ENCODE assay signal across 28 mouse cellular contexts in genomic region chr19:5668372-5668771, GRCm38 (mm10). TPM values are rescaled to one million over a fixed set of nuclear protein-coding genes. Genes with fewer than 3 reads are reported as not detected.
DNase-seq lines count a peak whose midpoint lies in the region; ATAC-seq lines count a peak whose summit lies in the region.
"Had no signal": no experiment of that assay in that cellular context is flagged by ENCODE, and none has a peak within 500 bp of the region (broad histone marks: within the 10 kb centered on the region; RNA-seq: fewer than 3 reads in every experiment).

No protein-coding gene starts in this region.

- H3K4me3 ChIP-seq in liver, embryonic 13.5 days (replicated peaks): no peak overlapping the region
- H3K4me3 ChIP-seq in liver, embryonic 11.5 days (ENCODE audit: low read depth, low read length): no peak overlapping the region
- H3K4me3 ChIP-seq in liver, embryonic 16.5 days (ENCODE audit: low read depth, low read length): no peak overlapping the region
- H3K4me3 ChIP-seq: embryonic facial prominence, embryonic 12.5 days; erythroblast, embryonic 14.5 days; forebrain, embryonic 12.5 days; forebrain, embryonic 15.5 days; heart, adult 2 months; heart, embryonic 10.5 days; heart, embryonic 13.5 days had no signal

- H3K4me2 ChIP-seq in liver, embryonic 13.5 days: no peak overlapping the region
- no peak overlapping the region for H3K4me2 ChIP-seq in liver, embryonic 11.5 days
- no peak overlapping the region for H3K4me2 ChIP-seq in liver, embryonic 16.5 days (ENCODE audit: low read depth, low read length)
- H3K4me2 ChIP-seq: embryonic facial prominence, embryonic 12.5 days; forebrain, embryonic 12.5 days; forebrain, embryonic 15.5 days; heart, embryonic 13.5 days; hindbrain, embryonic 14.5 days had no signal

- no peak for ATAC-seq in liver, embryonic 13.5 days (ENCODE audit: low read depth)
- ATAC-seq in liver, embryonic 11.5 days (replicated peaks; ENCODE audit: low FRiP score): no peak
- no peak for ATAC-seq in liver, embryonic 16.5 days (ENCODE audit: low read depth)
- ATAC-seq: CD4-positive, CD25-positive, alpha-beta regulatory T cell, adult 4 months; forebrain, embryonic 15.5 days; hindbrain, postnatal 0 days; inflammation-experienced regulatory T-cells, adult 6 months; intestine, embryonic 16.5 days had no signal

- DNase-seq in adrenal gland, postnatal 14 days: peak; percentile 58
- DNase-seq in adrenal gland, adult 8-10 months: no peak
- DNase-seq in liver, embryonic 13.5 days: no peak
- DNase-seq in liver, embryonic 11.5 days (ENCODE audit: low spot score): no peak
- peak; percentile 37 to 56 for DNase-seq in adrenal gland, postnatal 36 days
- no peak for DNase-seq in frontal cortex, postnatal 25 days (ENCODE audit: low spot score in 2 of 2)
- DNase-seq: cerebellum, adult 18-20 months; cerebellum, adult 9-10 months; cerebellum, postnatal 14 days; gastrocnemius, postnatal 10 days; gastrocnemius, postnatal 36 days; heart, adult 2 months; heart, postnatal 14 days; heart, postnatal 4 days had no signal

- H3K9ac ChIP-seq in liver, embryonic 13.5 days: peak overlapping the region; percentile 23; the same call in 1 of the 2 replicates
- no peak overlapping the region for H3K9ac ChIP-seq in liver, embryonic 11.5 days (ENCODE audit: low read depth, low read length)
- no peak overlapping the region for H3K9ac ChIP-seq in liver, embryonic 16.5 days (ENCODE audit: low read depth, low read length)
- H3K9ac ChIP-seq: embryonic facial prominence, embryonic 12.5 days; forebrain, embryonic 12.5 days; forebrain, embryonic 15.5 days; heart, embryonic 13.5 days; hindbrain, embryonic 14.5 days had no signal

- no peaks in the 10 kb centered on the region for H3K27me3 ChIP-seq in liver, embryonic 13.5 days
- H3K27me3 ChIP-seq in liver, embryonic 11.5 days (replicated peaks; ENCODE audit: control insufficient read depth, insufficient read depth, low read length): no peaks in the 10 kb centered on the region
- no peaks in the 10 kb centered on the region for H3K27me3 ChIP-seq in liver, embryonic 16.5 days (ENCODE audit: control insufficient read depth, insufficient read depth, low read depth, low read length)
- H3K27me3 ChIP-seq: embryonic facial prominence, embryonic 12.5 days; forebrain, embryonic 12.5 days; forebrain, embryonic 15.5 days; heart, embryonic 13.5 days had no signal

- peaks cover 55% of the 10 kb centered on the region for H3K4me1 ChIP-seq in liver, embryonic 13.5 days (replicated peaks)
- peaks cover 29% of the 10 kb centered on the region for H3K4me1 ChIP-seq in liver, embryonic 11.5 days (replicated peaks; ENCODE audit: control insufficient read depth, insufficient read depth, low read length)
- peaks cover 34% of the 10 kb centered on the region for H3K4me1 ChIP-seq in liver, embryonic 16.5 days (ENCODE audit: control insufficient read depth, low read depth, low read length)
- H3K4me1 ChIP-seq: embryonic facial prominence, embryonic 12.5 days had no signal

- H3K27ac ChIP-seq in liver, embryonic 13.5 days: peak overlapping the region; percentile 70
- H3K27ac ChIP-seq in liver, embryonic 11.5 days (ENCODE audit: low read depth, low read length): no peak overlapping the region
- H3K27ac ChIP-seq in liver, embryonic 16.5 days (ENCODE audit: low read length): peak overlapping the region; percentile 43; the same call in 1 of the 2 replicates
- H3K27ac ChIP-seq: embryonic facial prominence, embryonic 12.5 days; forebrain, embryonic 12.5 days; forebrain, embryonic 15.5 days; heart, adult 2 months; heart, embryonic 10.5 days; heart, embryonic 13.5 days; hindbrain, embryonic 14.5 days; hindbrain, postnatal 0 days had no signal

- no peaks in the 10 kb centered on the region for H3K9me3 ChIP-seq in liver, embryonic 13.5 days (replicated peaks)
- H3K9me3 ChIP-seq in liver, embryonic 11.5 days (ENCODE audit: control insufficient read depth, low read length): no peaks in the 10 kb centered on the region
- H3K9me3 ChIP-seq in liver, embryonic 16.5 days (replicated peaks; ENCODE audit: control insufficient read depth, low read length): no peaks in the 10 kb centered on the region
- H3K9me3 ChIP-seq: embryonic facial prominence, embryonic 12.5 days; forebrain, embryonic 12.5 days; forebrain, embryonic 15.5 days; heart, embryonic 10.5 days; heart, embryonic 13.5 days had no signal

- peaks cover 85% of the 10 kb centered on the region for H3K36me3 ChIP-seq in liver, embryonic 13.5 days
- H3K36me3 ChIP-seq in liver, embryonic 11.5 days (ENCODE audit: control insufficient read depth, insufficient read depth, low read length): peaks cover 44% of the 10 kb centered on the region
- H3K36me3 ChIP-seq in liver, embryonic 16.5 days (ENCODE audit: control insufficient read depth, insufficient read depth): peaks cover 36% of the 10 kb centered on the region

- WGBS in liver, embryonic 13.5 days (ENCODE audit: insufficient replicate concordance): 86% methylated on average over 4 of the region's 4 CpGs
- WGBS in liver, embryonic 11.5 days: 90% methylated on average over 4 of the region's 4 CpGs
- 80% methylated on average over 4 of the region's 4 CpGs for WGBS in liver, embryonic 16.5 days (ENCODE audit: insufficient replicate concordance)

RNA-seq across cellular contexts. Expression of gene Sipa1, which starts 4.9 kb away (rescaled TPM):
- 56.4 and 64.0 TPM in 2 replicates for total RNA-seq in adrenal gland, postnatal 14 days (2021)
- total RNA-seq in adrenal gland, adult 8-10 months (2022): 10 to 100 TPM; 40.3 to 76.9 (median 57.8) TPM
- polyA plus RNA-seq in liver, embryonic 13.5 days (2015; fragmentation: Nextera tagmentation; extraction: Ambion mirVana): 23.3 and 24.6 TPM in 2 replicates
- 32.3 and 34.8 TPM in 2 replicates for polyA plus RNA-seq in liver, embryonic 11.5 days (2014; fragmentation: Nextera tagmentation; extraction: Ambion mirVana)
- 10 to 100 TPM; 40.5 to 57.2 TPM for total RNA-seq in adrenal gland, postnatal 36 days (2021)
- 19.7 and 22.3 TPM in 2 replicates for polyA plus RNA-seq in liver, embryonic 16.5 days (2015; fragmentation: Nextera tagmentation; extraction: Ambion mirVana)

RNA-seq across cellular contexts. Expression of gene Map3k11, which starts 20.2 kb away (rescaled TPM):
- 50.4 and 51.2 TPM in 2 replicates for total RNA-seq in adrenal gland, postnatal 14 days (2021)
- 10 to 100 TPM; 40.8 to 53.6 (median 46.3) TPM for total RNA-seq in adrenal gland, adult 8-10 months (2022)
- 13.8 and 15.9 TPM in 2 replicates for polyA plus RNA-seq in liver, embryonic 13.5 days (2015; fragmentation: Nextera tagmentation; extraction: Ambion mirVana)
- polyA plus RNA-seq in liver, embryonic 11.5 days (2014; fragmentation: Nextera tagmentation; extraction: Ambion mirVana): 27.4 and 28.1 TPM in 2 replicates
- total RNA-seq in adrenal gland, postnatal 36 days (2021): 10 to 100 TPM; 44.7 to 45.8 TPM
- 12.9 and 15.2 TPM in 2 replicates for polyA plus RNA-seq in liver, embryonic 16.5 days (2015; fragmentation: Nextera tagmentation; extraction: Ambion mirVana)

RNA-seq across cellular contexts. Expression of gene Pcnx3, which starts 20.3 kb away (rescaled TPM):
- 75.1 and 78.4 TPM in 2 replicates for total RNA-seq in adrenal gland, postnatal 14 days (2021)
- total RNA-seq in adrenal gland, adult 8-10 months (2022): 100 to 1,000 TPM in 3 of 4 experiments, 10 to 100 TPM in 1; 95.1 to 183 (median 136) TPM
- 9.1 and 10.1 TPM in 2 replicates for polyA plus RNA-seq in liver, embryonic 13.5 days (2015; fragmentation: Nextera tagmentation; extraction: Ambion mirVana)
- 22.5 and 25.0 TPM in 2 replicates for polyA plus RNA-seq in liver, embryonic 11.5 days (2014; fragmentation: Nextera tagmentation; extraction: Ambion mirVana)
- 100 to 1,000 TPM in 1 of 2 experiments, 10 to 100 TPM in 1; 89.5 to 108 TPM for total RNA-seq in adrenal gland, postnatal 36 days (2021)
- polyA plus RNA-seq in liver, embryonic 16.5 days (2015; fragmentation: Nextera tagmentation; extraction: Ambion mirVana): 8.2 and 9.7 TPM in 2 replicates

RNA-seq across cellular contexts. Expression of gene Rela, which starts 31.1 kb away (rescaled TPM):
- total RNA-seq in adrenal gland, postnatal 14 days (2021): 60.7 and 65.1 TPM in 2 replicates
- total RNA-seq in adrenal gland, adult 8-10 months (2022): 100 to 1,000 TPM in 2 of 4 experiments, 10 to 100 TPM in 2; 90.0 to 114 (median 96.4) TPM
- 24.5 and 28.8 TPM in 2 replicates for polyA plus RNA-seq in liver, embryonic 13.5 days (2015; fragmentation: Nextera tagmentation; extraction: Ambion mirVana)
- polyA plus RNA-seq in liver, embryonic 11.5 days (2014; fragmentation: Nextera tagmentation; extraction: Ambion mirVana): 57.1 and 57.7 TPM in 2 replicates
- total RNA-seq in adrenal gland, postnatal 36 days (2021): 10 to 100 TPM; 85.7 to 86.4 TPM
- polyA plus RNA-seq in liver, embryonic 16.5 days (2015; fragmentation: Nextera tagmentation; extraction: Ambion mirVana): 21.6 and 23.6 TPM in 2 replicates

RNA-seq across cellular contexts. Expression of gene Kcnk7, which starts 35.8 kb away (rescaled TPM):
- not detected in 2 replicates for total RNA-seq in adrenal gland, postnatal 14 days (2021)
- not detected for total RNA-seq in adrenal gland, adult 8-10 months (2022)
- polyA plus RNA-seq in liver, embryonic 13.5 days (2015; fragmentation: Nextera tagmentation; extraction: Ambion mirVana): 0.21 and 0.46 TPM in 2 replicates
- polyA plus RNA-seq in liver, embryonic 11.5 days (2014; fragmentation: Nextera tagmentation; extraction: Ambion mirVana): 0.14 TPM in 1 of 2 replicates, not detected in the other
- total RNA-seq in adrenal gland, postnatal 36 days (2021): not detected
- polyA plus RNA-seq in liver, embryonic 16.5 days (2015; fragmentation: Nextera tagmentation; extraction: Ambion mirVana): 0.14 TPM in 2 replicates
- total RNA-seq: gastrocnemius, adult 18-20 months; gastrocnemius, postnatal 10 days; gastrocnemius, postnatal 36 days; granulocyte monocyte progenitor cell, adult 5-6 weeks; heart, adult 2 months; heart, postnatal 14 days; heart, postnatal 4 days; hindbrain, postnatal 0 days had no signal
- polyA plus RNA-seq: heart, adult 2 months; heart, embryonic 10.5 days; heart, embryonic 13.5 days had no signal

Comparison
In these comparisons a context has a peak if more than half of its experiments do, and no peak if none do; other contexts are left out.
1. DNase-seq: peak in adrenal gland, postnatal 14 days (single experiment) and adrenal gland, postnatal 36 days (2 of 2); none in adrenal gland, adult 8-10 months (single experiment), liver, embryonic 13.5 days (single experiment), liver, embryonic 11.5 days (single experiment) and frontal cortex, postnatal 25 days (0 of 2).